Mouse (Mus musculus): Measurements from ENCODE around the gene Kcnv2. TPM values are rescaled to one million over a fixed set of nuclear protein-coding genes. Genes with fewer than 3 reads are reported as not detected.

Kcnv2 gene
- polyA plus RNA-seq, 1 experiment from 2014 or later, result 0.14 TPM

GRCm38 (mm10) chr19:27370174-27370573 lies 47.8 kb downstream of the Kcnv2 start:
- no peak for DNase-seq (ENCODE audit: low spot score)
- no peak overlapping the region for H3K4me3 ChIP-seq
- no peak overlapping the region for H3K27ac ChIP-seq
- H3K27me3 ChIP-seq (ENCODE audit: insufficient read depth, poor library complexity, severe bottlenecking), result no peaks in the 10 kb centered on the region
- no peaks in the 10 kb centered on the region for H3K9me3 ChIP-seq
- WGBS, result 80% methylated on average over 2 of the region's 2 CpGs
- H3K36me3 ChIP-seq, result no peaks in the 10 kb centered on the region
- H3K4me1 ChIP-seq, result peaks cover 2% of the 10 kb centered on the region; the same call in 1 of the 2 replicates

- Histone ChIP-seq H3K27me3 (ENCODE audit: insufficient read depth, poor library complexity, severe bottlenecking) (no peaks in the 10 kb centered on the region), H3K4me3 (no peak overlapping the region), H3K9me3 (no peaks in the 10 kb centered on the region), H3K27ac (no peak overlapping the region), H3K36me3 (no peaks in the 10 kb centered on the region), H3K4me1 (peaks cover 2% of the 10 kb centered on the region; the same call in 1 of the 2 replicates)
- DNase-seq (ENCODE audit: low spot score), result no peak
- 74% methylated on average over 2 of the region's 2 CpGs for whole genome bisulfite sequencing
Observed at GRCm38 (mm10) chr19:27370784-27371183, 48.4 kb downstream of the Kcnv2 start.

- DNase-seq (ENCODE audit: low spot score), result no peak
- H3K9me3 ChIP-seq, result no peaks in the 10 kb centered on the region
- H3K27ac ChIP-seq, result no peak overlapping the region
- no peak overlapping the region for H3K4me3 ChIP-seq
- peaks cover 9% of the 10 kb centered on the region; the same call in 1 of the 2 replicates for H3K36me3 ChIP-seq
- no peaks in the 10 kb centered on the region for H3K4me1 ChIP-seq
- no peaks in the 10 kb centered on the region for H3K27me3 ChIP-seq (ENCODE audit: insufficient read depth, poor library complexity, severe bottlenecking)
- WGBS, result 81% methylated on average over 2 of the region's 2 CpGs
Observed at GRCm38 (mm10) chr19:27379712-27380401, 57.5 kb downstream of the Kcnv2 start.

GRCm38 (mm10) chr19:27382131-27382530 lies 59.7 kb downstream of the Kcnv2 start:
- no peak overlapping the region for H3K4me3 ChIP-seq
- WGBS, result 84% methylated on average over 1 of the region's 1 CpGs
- no peaks in the 10 kb centered on the region for H3K4me1 ChIP-seq
- no peak for DNase-seq (ENCODE audit: low spot score)
- no peak overlapping the region for H3K27ac ChIP-seq
- peaks cover 28% of the 10 kb centered on the region for H3K36me3 ChIP-seq
- H3K9me3 ChIP-seq, result no peaks in the 10 kb centered on the region
- no peaks in the 10 kb centered on the region for H3K27me3 ChIP-seq (ENCODE audit: insufficient read depth, poor library complexity, severe bottlenecking)

DNA sequence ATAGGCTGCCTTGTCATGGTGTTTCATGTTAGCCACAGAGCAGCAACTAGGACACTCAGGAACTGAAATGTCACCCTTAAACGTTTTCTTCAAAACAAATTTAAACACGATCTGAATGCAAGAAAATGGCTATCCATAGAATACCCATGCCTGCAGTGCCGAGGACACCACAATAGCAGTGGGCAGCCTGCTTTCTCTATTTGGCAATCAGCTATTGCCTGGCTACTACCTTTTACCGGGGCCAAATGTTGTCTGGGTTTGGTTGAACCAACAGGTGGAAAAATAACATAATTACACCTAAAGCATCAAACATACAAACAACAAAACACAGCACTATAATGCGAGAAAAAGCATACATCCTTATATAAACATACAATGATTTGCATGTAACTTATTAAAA lies 60.9 kb downstream of the Kcnv2 start:
- WGBS, result 89% methylated on average over 5 of the region's 5 CpGs
- no peak for DNase-seq (ENCODE audit: low spot score)
- no peaks in the 10 kb centered on the region for H3K27me3 ChIP-seq (ENCODE audit: insufficient read depth, poor library complexity, severe bottlenecking)
- H3K4me1 ChIP-seq, result no peaks in the 10 kb centered on the region
- no peak overlapping the region for H3K4me3 ChIP-seq
- H3K27ac ChIP-seq, result no peak overlapping the region
- H3K36me3 ChIP-seq, result peaks cover 39% of the 10 kb centered on the region
- no peaks in the 10 kb centered on the region for H3K9me3 ChIP-seq

DNA sequence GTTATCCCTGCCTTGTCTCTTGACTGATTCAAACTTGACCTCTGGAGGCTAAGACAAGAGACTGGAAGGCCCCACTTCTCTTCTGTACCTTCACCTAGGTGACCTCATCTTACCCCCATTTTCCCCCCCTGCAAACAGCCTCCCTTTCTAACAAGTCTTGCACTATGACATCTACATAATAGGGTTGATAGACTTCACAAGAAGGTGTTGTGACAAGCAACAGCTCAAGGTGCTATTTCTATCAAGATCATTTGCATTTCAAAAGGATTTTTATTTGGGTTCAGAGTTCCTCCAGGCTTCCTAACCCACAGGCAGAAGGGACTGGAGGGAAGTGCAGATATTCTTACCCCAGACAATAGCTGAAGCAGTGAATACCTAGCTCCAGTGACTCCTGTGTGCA lies 62.9 kb downstream of the Kcnv2 start:
- Histone ChIP-seq H3K36me3 (peaks cover 57% of the 10 kb centered on the region), H3K4me1 (no peaks in the 10 kb centered on the region), H3K9me3 (no peaks in the 10 kb centered on the region), H3K27me3 (ENCODE audit: insufficient read depth, poor library complexity, severe bottlenecking) (no peaks in the 10 kb centered on the region), H3K27ac (no peak overlapping the region), H3K4me3 (no peak overlapping the region)
- no peak for DNase-seq (ENCODE audit: low spot score)

Other genes starting within 250 kb of the Kcnv2 start
- 8.9 and 11.6 TPM in 2 replicates for gene Vldlr, start 106.1 kb upstream of the Kcnv2 start, polyA plus RNA-seq (2016; fragmentation: Nextera tagmentation; extraction: Ambion mirVana)
- gene Pum3, start 107.2 kb downstream of the Kcnv2 start, polyA plus RNA-seq (2016; fragmentation: Nextera tagmentation; extraction: Ambion mirVana), result 67.2 and 82.3 TPM in 2 replicates